Mouse (Mus musculus) forebrain, embryonic 12.5 days (tissue): ENCODE measurements at regions not wholly inside any gene's neighbourhood (a gene's known extent, or its start where the extent isn't known, plus 50 kb on each side); places are given as distances from the start of the nearest gene placed in this dataset.

Experiments used
- ATAC-seq: fragments of 200-750 bp; cut with Nextera tagmentation; 2 replicates; pipeline ENCODE4 v1.8.0; 2017; ENCODE audit warnings: moderate TSS enrichment; ENCODE audit not compliant: low FRiP score
- H3K27ac ChIP-seq: fragments of 300-500 bp; sonication (generic); 2 replicates; pipeline ENCODE4 v1.5.1; 2016; ENCODE audit warnings: mild to moderate bottlenecking
- H3K27me3 ChIP-seq: fragments of 300-500 bp; sonication (generic); 2 replicates; pipeline ENCODE4 v1.6.1; 2016; ENCODE audit warnings: mild to moderate bottlenecking
- H3K36me3 ChIP-seq: fragments of 300-500 bp; sonication (generic); replicated peaks from 2 replicates; pipeline ENCODE4 v1.6.1; 2016; ENCODE audit warnings: mild to moderate bottlenecking
- H3K4me1 ChIP-seq: fragments of 300-500 bp; sonication (generic); 2 replicates; pipeline ENCODE4 v1.6.1; 2016
- H3K4me2 ChIP-seq: fragments of 300-500 bp; sonication (generic); 2 replicates; pipeline ENCODE4 v1.6.1; 2016; ENCODE audit warnings: mild to moderate bottlenecking, moderate library complexity
- H3K4me3 ChIP-seq: fragments of 300-500 bp; sonication (generic); replicated peaks from 2 replicates; pipeline ENCODE4 v1.5.1; 2016; ENCODE audit warnings: mild to moderate bottlenecking
- H3K9ac ChIP-seq: fragments of 300-500 bp; sonication (generic); 2 replicates; pipeline ENCODE4 v1.6.1; 2016; ENCODE audit warnings: mild to moderate bottlenecking
- H3K9me3 ChIP-seq: fragments of 300-500 bp; sonication (generic); 2 replicates; pipeline ENCODE4 v1.6.1; 2016
- WGBS: fragments of 180-500 bp; shearing (Covaris S2); methylation state at CpG from one replicate; pipeline ENCODE4 v1.1.7; 2016; 5-methylcytosine and 5-hydroxymethylcytosine counted together

GRCm38 (mm10) chr2:75151519-75151918 lies 325.9 kb downstream of the Mtx2 start:
- Histone ChIP-seq H3K36me3 (no peaks in the 10 kb centered on the region), H3K27me3 (0 out of 2 replicates have a peak, but pooled peaks cover 4% of the 10 kb centered on the region), H3K9me3 (no peaks in the 10 kb centered on the region), H3K4me1 (no peaks in the 10 kb centered on the region), H3K4me2 (no peak overlapping the region), H3K9ac (no peak overlapping the region), H3K27ac (no peak overlapping the region), H3K4me3 (no peak overlapping the region)
- 89% methylated on average over 8 of the region's 8 CpGs for WGBS
- ATAC-seq: no peak

- no peaks in the 10 kb centered on the region for H3K4me1 ChIP-seq
- 31% methylated on average over 6 of the region's 6 CpGs for WGBS
- H3K9ac ChIP-seq: no peak overlapping the region
- no peak overlapping the region for H3K4me2 ChIP-seq
- ATAC-seq: no peak
- no peak overlapping the region for H3K27ac ChIP-seq
- no peak overlapping the region for H3K4me3 ChIP-seq
- H3K9me3 ChIP-seq: no peaks in the 10 kb centered on the region
- 0 out of 2 replicates have a peak, but pooled peaks cover 4% of the 10 kb centered on the region for H3K27me3 ChIP-seq
- H3K36me3 ChIP-seq: no peaks in the 10 kb centered on the region
These were observed 326.9 kb downstream of the Mtx2 start for GRCm38 (mm10) chr2:75152477-75152990.

DNA sequence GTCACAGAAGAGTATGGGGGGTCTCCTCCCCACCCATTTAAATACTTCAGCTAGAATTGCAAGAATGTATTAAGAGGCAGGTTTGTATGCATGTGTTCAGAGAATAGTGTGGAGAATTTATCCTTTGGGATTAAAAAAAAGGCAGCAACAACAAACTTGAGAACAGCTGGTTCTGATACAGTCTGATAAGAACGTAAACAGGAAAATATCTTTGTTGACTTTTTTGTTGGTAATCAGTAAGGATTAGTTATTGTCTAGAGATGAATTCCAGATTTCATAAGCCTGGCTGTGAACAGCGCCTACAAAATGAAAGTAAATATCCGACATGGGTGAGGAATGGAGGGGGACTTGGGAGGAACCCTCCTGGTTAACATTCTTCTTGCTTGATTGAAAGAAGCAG lies 328.8 kb downstream of the Mtx2 start:
- no peak overlapping the region for H3K9ac ChIP-seq
- no peaks in the 10 kb centered on the region for H3K9me3 ChIP-seq
- no peaks in the 10 kb centered on the region for H3K36me3 ChIP-seq
- no peak overlapping the region for H3K4me3 ChIP-seq
- no peak overlapping the region for H3K4me2 ChIP-seq
- H3K27ac ChIP-seq: no peak overlapping the region
- ATAC-seq: no peak
- H3K27me3 ChIP-seq: 0 out of 2 replicates have a peak, but pooled peaks cover 4% of the 10 kb centered on the region
- no peaks in the 10 kb centered on the region for H3K4me1 ChIP-seq
- WGBS: 76% methylated on average over 3 of the region's 3 CpGs

GRCm38 (mm10) chr2:75158581-75158980 lies 333.0 kb downstream of the Mtx2 start:
- H3K9me3 ChIP-seq: no peaks in the 10 kb centered on the region
- WGBS: 79% methylated on average over 3 of the region's 3 CpGs
- H3K4me2 ChIP-seq: no peak overlapping the region
- no peaks in the 10 kb centered on the region for H3K36me3 ChIP-seq
- ATAC-seq: no peak
- 0 out of 2 replicates have a peak, but pooled peaks cover 4% of the 10 kb centered on the region for H3K27me3 ChIP-seq
- H3K27ac ChIP-seq: no peak overlapping the region
- no peaks in the 10 kb centered on the region for H3K4me1 ChIP-seq
- no peak overlapping the region for H3K9ac ChIP-seq
- H3K4me3 ChIP-seq: no peak overlapping the region

GRCm38 (mm10) chr2:75161075-75161474 lies 335.5 kb downstream of the Mtx2 start:
- WGBS: 92% methylated on average over 14 of the region's 14 CpGs
- Histone ChIP-seq H3K9ac (no peak overlapping the region), H3K4me3 (no peak overlapping the region)

GRCm38 (mm10) chr2:75164987-75165386 lies 339.4 kb downstream of the Mtx2 start:
- H3K27ac ChIP-seq: no peak overlapping the region
- no peaks in the 10 kb centered on the region for H3K9me3 ChIP-seq
- 78% methylated on average over 4 of the region's 4 CpGs for WGBS
- ATAC-seq: no peak
- no peaks in the 10 kb centered on the region for H3K36me3 ChIP-seq
- no peaks in the 10 kb centered on the region for H3K27me3 ChIP-seq
- no peak overlapping the region for H3K9ac ChIP-seq
- no peak overlapping the region for H3K4me3 ChIP-seq
- H3K4me1 ChIP-seq: no peaks in the 10 kb centered on the region
- H3K4me2 ChIP-seq: no peak overlapping the region

More at GRCm38 (mm10) chr2:75161075-75161474, 335.5 kb downstream of the Mtx2 start:
- no peaks in the 10 kb centered on the region for H3K36me3 ChIP-seq
- no peak for ATAC-seq
- H3K4me2 ChIP-seq: no peak overlapping the region
- no peaks in the 10 kb centered on the region for H3K9me3 ChIP-seq
- no peaks in the 10 kb centered on the region for H3K27me3 ChIP-seq
- no peaks in the 10 kb centered on the region for H3K4me1 ChIP-seq
- H3K27ac ChIP-seq: no peak overlapping the region

- peaks cover 8% of the 10 kb centered on the region; the same call in 1 of the 2 replicates for H3K4me1 ChIP-seq
- no peak overlapping the region for H3K27ac ChIP-seq
- H3K4me3 ChIP-seq: no peak overlapping the region
- H3K36me3 ChIP-seq: no peaks in the 10 kb centered on the region
- H3K9me3 ChIP-seq: no peaks in the 10 kb centered on the region
- H3K9ac ChIP-seq: no peak overlapping the region
- no peaks in the 10 kb centered on the region; the same call in 1 of the 2 replicates for H3K27me3 ChIP-seq
- H3K4me2 ChIP-seq: no peak overlapping the region
- ATAC-seq: no peak
- WGBS: 62% methylated on average over 5 of the region's 5 CpGs
These were observed 350.7 kb downstream of the Mtx2 start for GRCm38 (mm10) chr2:75176267-75176666.

DNA sequence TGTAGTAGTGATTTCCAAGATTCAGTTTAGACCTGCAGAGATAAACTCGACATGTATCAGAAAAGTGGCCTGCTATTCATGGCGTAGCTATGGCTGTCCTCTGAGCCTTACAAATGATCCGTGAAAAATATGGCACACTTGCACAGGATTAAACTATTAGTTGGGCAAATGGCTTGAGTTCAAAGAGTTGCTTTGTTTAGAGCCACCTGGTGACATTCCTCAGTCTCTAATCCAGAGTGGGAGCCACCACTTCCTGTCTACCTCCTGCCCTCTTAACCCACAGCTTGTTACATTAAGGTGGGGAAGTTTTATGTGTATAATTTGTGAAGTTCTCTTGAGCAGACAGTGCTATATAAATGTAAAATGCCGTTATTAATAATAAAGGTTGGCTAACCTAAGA lies 357.7 kb downstream of the Mtx2 start:
- no peaks in the 10 kb centered on the region for H3K36me3 ChIP-seq
- no peak overlapping the region for H3K9ac ChIP-seq
- 35% methylated on average over 4 of the region's 4 CpGs for WGBS
- H3K4me2 ChIP-seq: no peak overlapping the region
- no peak overlapping the region for H3K4me3 ChIP-seq
- H3K27ac ChIP-seq: no peak overlapping the region
- H3K4me1 ChIP-seq: peaks cover 9% of the 10 kb centered on the region; the same call in 1 of the 2 replicates
- no peaks in the 10 kb centered on the region; the same call in 1 of the 2 replicates for H3K27me3 ChIP-seq
- no peak for ATAC-seq
- no peaks in the 10 kb centered on the region for H3K9me3 ChIP-seq

GRCm38 (mm10) chr2:75202587-75203220 lies 377.1 kb downstream of the Mtx2 start:
- Histone ChIP-seq H3K4me1 (no peaks in the 10 kb centered on the region), H3K9ac (no peak overlapping the region), H3K27me3 (no peaks in the 10 kb centered on the region), H3K36me3 (no peaks in the 10 kb centered on the region), H3K4me3 (no peak overlapping the region), H3K4me2 (no peak overlapping the region), H3K9me3 (no peaks in the 10 kb centered on the region), H3K27ac (no peak overlapping the region)
- 58% methylated on average over 7 of the region's 7 CpGs for WGBS
- ATAC-seq: no peak

GRCm38 (mm10) chr2:75208821-75209758 lies 383.5 kb downstream of the Mtx2 start:
- H3K27me3 ChIP-seq: no peaks in the 10 kb centered on the region
- 70% methylated on average over 27 of the region's 27 CpGs for WGBS
- peaks cover 17% of the 10 kb centered on the region; the same call in 1 of the 2 replicates for H3K4me1 ChIP-seq
- H3K27ac ChIP-seq: peak overlapping the region; percentile 66
- no peaks in the 10 kb centered on the region for H3K36me3 ChIP-seq
- no peak overlapping the region for H3K4me3 ChIP-seq
- H3K9ac ChIP-seq: no peak overlapping the region
- H3K4me2 ChIP-seq: no peak overlapping the region
- H3K9me3 ChIP-seq: no peaks in the 10 kb centered on the region
- ATAC-seq: 0 out of 2 replicates have a peak, but pooled peaks have one; percentile 49

DNA sequence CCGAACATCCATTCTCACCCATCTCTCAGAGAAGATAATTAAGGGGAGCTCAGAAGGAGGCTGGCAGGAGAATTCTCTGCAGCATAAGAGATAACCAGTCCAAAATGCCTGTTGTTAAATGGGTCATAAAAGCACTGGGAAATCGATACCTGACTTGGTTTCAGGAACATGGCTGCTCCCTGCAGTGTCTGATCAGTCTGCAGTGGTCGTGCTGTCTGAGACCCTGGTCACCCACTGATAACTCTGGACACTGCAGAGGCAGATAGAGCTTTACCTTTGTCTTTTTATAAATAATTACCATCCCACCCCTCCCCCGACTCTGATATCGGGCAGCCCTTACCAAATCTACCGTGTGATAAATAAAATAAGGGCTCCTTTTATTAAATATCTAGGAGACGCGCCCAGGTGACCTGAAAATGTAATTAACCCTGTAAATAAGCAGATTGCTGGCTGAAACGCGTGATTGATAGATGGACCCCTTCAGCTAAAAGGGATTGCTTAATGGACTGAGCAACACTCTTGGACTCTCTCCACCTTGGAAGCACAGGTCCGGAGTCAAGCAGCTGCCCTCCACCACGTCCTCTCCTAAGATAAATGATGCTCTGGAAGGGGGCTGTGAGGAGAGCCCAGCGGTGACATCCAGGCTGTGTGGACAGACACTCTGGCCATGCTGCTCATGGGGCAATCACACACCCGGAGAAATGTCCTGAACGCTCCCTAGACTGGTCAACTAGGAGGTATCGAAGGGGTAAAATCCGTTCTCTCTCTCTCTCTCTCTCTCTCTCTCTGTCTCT lies 384.4 kb downstream of the Mtx2 start:
- no peak overlapping the region for H3K9ac ChIP-seq
- H3K4me3 ChIP-seq: no peak overlapping the region
- H3K4me2 ChIP-seq: no peak overlapping the region
- H3K27ac ChIP-seq: no peak overlapping the region; the same call in 1 of the 2 replicates
- peak; percentile 51; the same call in 1 of the 2 replicates for ATAC-seq
- 83% methylated on average over 17 of the region's 17 CpGs for WGBS
- peaks cover 17% of the 10 kb centered on the region; the same call in 1 of the 2 replicates for H3K4me1 ChIP-seq
- no peaks in the 10 kb centered on the region for H3K36me3 ChIP-seq
- no peaks in the 10 kb centered on the region for H3K9me3 ChIP-seq
- H3K27me3 ChIP-seq: no peaks in the 10 kb centered on the region

GRCm38 (mm10) chr2:75216931-75217330 lies 391.3 kb downstream of the Mtx2 start:
- no peak overlapping the region for H3K9ac ChIP-seq
- no peaks in the 10 kb centered on the region for H3K27me3 ChIP-seq
- peaks cover 11% of the 10 kb centered on the region for H3K4me1 ChIP-seq
- WGBS: 93% methylated on average over 5 of the region's 5 CpGs
- ATAC-seq: no peak
- H3K4me2 ChIP-seq: no peak overlapping the region
- no peak overlapping the region for H3K27ac ChIP-seq
- H3K9me3 ChIP-seq: no peaks in the 10 kb centered on the region
- H3K4me3 ChIP-seq: no peak overlapping the region
- H3K36me3 ChIP-seq: no peaks in the 10 kb centered on the region
